Mouse (Mus musculus): ENCODE measurements around the gene Spns1. TPM values are rescaled to one million over a fixed set of nuclear protein-coding genes. Genes with fewer than 3 reads are reported as not detected.

The Spns1 gene
- total and polyA plus RNA-seq, 3 experiments, result 36.4 to 61.7 (median 42.6) TPM

DNA sequence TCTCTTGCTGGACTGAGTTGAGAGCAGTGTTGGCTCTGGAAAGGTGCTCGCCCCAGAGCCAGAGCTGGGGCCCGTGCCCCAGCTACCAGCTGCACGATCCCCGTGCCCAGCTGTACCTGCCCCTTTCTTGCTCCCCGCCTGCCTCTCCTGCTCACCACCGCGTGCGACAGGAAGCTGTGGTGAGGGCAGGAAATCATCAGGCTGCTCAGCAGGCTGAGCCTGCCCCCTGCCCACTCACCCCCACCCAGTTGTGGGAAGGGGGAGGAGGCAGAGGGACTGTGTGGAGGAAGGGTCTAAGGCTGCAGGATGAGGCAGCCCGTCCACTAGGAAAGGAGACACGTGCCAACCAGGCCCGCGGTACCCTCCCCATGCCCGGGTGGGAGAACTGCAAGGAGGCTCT is 7.9 kb downstream of the Spns1 start, which contains the start of gene Lat:
Lat (minus strand) TSS at position 178 of the 400 bp plus-strand sequence.
- TF ChIP-seq POLR2AphosphoS2 (IDR thresholded peaks at IDR 0.05; ENCODE audit: low read depth, low read length) (no peak), BHLHE40 (IDR thresholded peaks at IDR 0.05; ENCODE audit: low read depth, low read length) (peak; percentile 23; the same call in 1 of the 2 replicates)
- no peak within 1 kb of the TSS for H3K4me2 ChIP-seq (ENCODE audit: insufficient read depth, low read depth, poor library complexity, severe bottlenecking)

DNA sequence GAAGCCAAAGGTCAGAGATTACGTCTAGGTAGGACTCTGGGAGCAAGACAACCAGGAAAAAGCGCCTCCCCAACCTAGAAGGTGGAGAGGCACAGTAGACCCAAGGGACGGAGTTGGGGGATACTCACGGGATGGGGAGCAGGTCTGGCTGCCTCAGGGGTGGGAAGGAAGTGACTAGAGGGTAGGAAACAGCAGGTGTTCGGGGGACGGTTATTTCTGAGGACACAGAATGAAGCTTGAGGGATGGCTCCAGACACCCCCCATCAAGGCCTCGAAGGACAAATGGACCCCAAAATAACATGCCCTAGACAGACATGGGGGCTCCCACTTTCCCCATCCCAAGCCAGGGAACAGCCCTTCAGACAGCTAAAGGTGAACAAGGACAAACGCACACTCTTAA is 8.9 kb downstream of the Spns1 start:
- peaks cover 4 to 17% of the 10 kb centered on the region in 2 experiments; a peak in 3 of 4 replicates for H3K4me1 ChIP-seq (ENCODE audit: control insufficient read depth in 1 of 2, insufficient read depth in 2 of 2)
- H3K4me2 ChIP-seq (ENCODE audit: insufficient read depth, low read depth, poor library complexity, severe bottlenecking), result no peak overlapping the region
- peaks cover 43 to 80% of the 10 kb centered on the region in 2 experiments for H3K36me3 ChIP-seq (replicated peaks in 1 of 2; ENCODE audit: control insufficient read depth in 1 of 2, insufficient read depth in 1 of 2, low read length in 1 of 2)
- no peaks in the 10 kb centered on the region for H3K9me3 ChIP-seq (replicated peaks; ENCODE audit: low read length)
- in situ Hi-C loops (cut with MboI; ENCODE audit: low pct_ligation_motif_present, low pct_unique_long_range_greater_than_20kb, low sequenced_read_pairs) (loop anchor here (25.0 kb wide), 1 partner anchor 106 kb away; the partner anchor contains the start of gene Sbk1), dilution Hi-C loops (cut with MboI; ENCODE audit: extremely low pct_ligation_motif_present, extremely low pct_unique_long_range_greater_than_20kb, low sequenced_read_pairs) (no loop called here)
- H3K4me3 ChIP-seq (replicated peaks in 1 of 3; ENCODE audit: low read depth in 2 of 3, low read length in 2 of 3, poor library complexity in 1 of 3), result no peak overlapping the region
- H3K27me3 ChIP-seq (replicated peaks), result no peaks in the 10 kb centered on the region
- H3K79me2 ChIP-seq (replicated peaks; ENCODE audit: control insufficient read depth, extremely low read depth, insufficient read depth, poor library complexity, severe bottlenecking), result no peaks in the 10 kb centered on the region
- TF ChIP-seq CHD2 (IDR thresholded peaks at IDR 0.05; ENCODE audit: low read length) (no peak), TCF12 (IDR thresholded peaks at IDR 0.05; ENCODE audit: low read depth, low read length) (no peak), BHLHE40 (IDR thresholded peaks at IDR 0.05; ENCODE audit: low read depth, low read length) (no peak), IRF4 (IDR thresholded peaks at IDR 0.05; ENCODE audit: low read depth, low read length) (no peak), PAX5 (IDR thresholded peaks at IDR 0.05; ENCODE audit: low read length) (no peak), USF1 (IDR thresholded peaks at IDR 0.05; ENCODE audit: low read depth, low read length) (no peak), NRF1 (IDR thresholded peaks at IDR 0.05; ENCODE audit: low read depth, low read length) (no peak), SMC3 (IDR thresholded peaks at IDR 0.05; ENCODE audit: low read depth, low read length) (no peak), JUND (conservative IDR thresholded peaks at IDR 0.05; ENCODE audit: low read depth, low read length) (no peak), KAT2A (IDR thresholded peaks at IDR 0.05; ENCODE audit: insufficient replicate concordance, low read length) (no peak), RCOR1 (conservative IDR thresholded peaks at IDR 0.05; ENCODE audit: low read depth, low read length) (no peak), MAFK (IDR thresholded peaks at IDR 0.05; ENCODE audit: insufficient replicate concordance, low read length) (no peak), MYC (IDR thresholded peaks at IDR 0.05; ENCODE audit: low read depth, low read length) (no peak), NELFE (IDR thresholded peaks at IDR 0.05; ENCODE audit: low read depth, low read length) (no peak), RAD21 (IDR thresholded peaks at IDR 0.05; ENCODE audit: low read depth, low read length) (no peak), UBTF (IDR thresholded peaks at IDR 0.05; ENCODE audit: low read depth, low read length) (no peak), ZMIZ1 (IDR thresholded peaks at IDR 0.05; ENCODE audit: low read depth, low read length) (no peak), ETS1 (conservative IDR thresholded peaks at IDR 0.05; ENCODE audit: low read depth, low read length) (no peak), MEF2A (IDR thresholded peaks at IDR 0.05; ENCODE audit: borderline replicate concordance, low read depth, low read length) (no peak)
- no peak overlapping the region for H3K9ac ChIP-seq (ENCODE audit: insufficient read depth, low read depth)
- H3K27ac ChIP-seq (ENCODE audit: insufficient read depth, low read depth), result no peak overlapping the region
- no peak for DNase-seq (ENCODE audit: extremely low read depth)

More for the DNA sequence above, 7.9 kb downstream of the Spns1 start, which contains the start of gene Lat:
- Histone ChIP-seq H3K27ac (ENCODE audit: insufficient read depth, low read depth) (no peak within 1 kb of the TSS), H3K79me2 (replicated peaks; ENCODE audit: control insufficient read depth, extremely low read depth, insufficient read depth, poor library complexity, severe bottlenecking) (no peaks in the 10 kb centered on the region), H3K27me3 (replicated peaks) (no peaks in the 10 kb centered on the region), H3K36me3 (replicated peaks in 1 of 2; ENCODE audit: control insufficient read depth in 1 of 2, insufficient read depth in 1 of 2, low read length in 1 of 2) (peaks cover 49 to 81% of the 10 kb centered on the region in 2 experiments), H3K9me3 (replicated peaks; ENCODE audit: low read length) (no peaks in the 10 kb centered on the region), H3K4me3 (replicated peaks in 1 of 3; ENCODE audit: low read depth in 2 of 3, low read length in 2 of 3, poor library complexity in 1 of 3) (no peak within 1 kb of the TSS), H3K4me1 (ENCODE audit: control insufficient read depth in 1 of 2, insufficient read depth in 2 of 2) (peaks cover 4 to 19% of the 10 kb centered on the region in 2 experiments; a peak in 3 of 4 replicates), H3K9ac (ENCODE audit: insufficient read depth, low read depth) (no peak within 1 kb of the TSS)
- in situ Hi-C loops (cut with MboI; ENCODE audit: low pct_ligation_motif_present, low pct_unique_long_range_greater_than_20kb, low sequenced_read_pairs), result loop anchor here (25.0 kb wide), 1 partner anchor 107 kb away; the partner anchor contains the start of gene Sbk1
- dilution Hi-C loops (cut with MboI; ENCODE audit: extremely low pct_ligation_motif_present, extremely low pct_unique_long_range_greater_than_20kb, low sequenced_read_pairs), result no loop called here
- peak; percentile 18 for DNase-seq (ENCODE audit: extremely low read depth)
